Mouse (Mus musculus) right cerebral cortex, postnatal 36 days (tissue): ENCODE results near the gene Dhx8.

Source experiments
- DNase-seq, 2 experiments: peaks; one replicate each; pipeline ENCODE4 v3.0.0; 2022; ENCODE audit warnings: low spot score in 2 of 2, mixed read lengths in 1 of 2

Gene Dhx8

DNA sequence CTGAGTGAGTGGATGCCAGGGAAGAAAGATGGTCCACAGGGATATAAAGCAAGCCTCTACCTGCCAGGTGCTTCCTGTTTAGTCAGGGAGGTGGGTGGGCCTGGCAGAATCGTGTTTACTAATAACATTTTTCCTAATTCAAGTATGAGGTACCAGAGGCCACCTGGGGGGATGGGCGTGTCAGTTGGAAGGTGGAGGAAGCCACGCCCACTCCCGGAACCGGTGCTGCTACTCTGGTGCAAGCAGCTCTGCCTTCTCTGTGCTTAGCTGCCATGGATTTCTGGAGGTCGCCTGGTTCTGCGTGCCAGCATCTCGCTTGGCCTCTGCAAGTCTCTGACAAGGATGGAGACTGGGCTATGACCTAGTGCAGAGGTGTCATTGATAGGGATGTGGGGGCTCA, 65.4 kb downstream of the Dhx8 start:
- DNase-seq: no peak

DNA sequence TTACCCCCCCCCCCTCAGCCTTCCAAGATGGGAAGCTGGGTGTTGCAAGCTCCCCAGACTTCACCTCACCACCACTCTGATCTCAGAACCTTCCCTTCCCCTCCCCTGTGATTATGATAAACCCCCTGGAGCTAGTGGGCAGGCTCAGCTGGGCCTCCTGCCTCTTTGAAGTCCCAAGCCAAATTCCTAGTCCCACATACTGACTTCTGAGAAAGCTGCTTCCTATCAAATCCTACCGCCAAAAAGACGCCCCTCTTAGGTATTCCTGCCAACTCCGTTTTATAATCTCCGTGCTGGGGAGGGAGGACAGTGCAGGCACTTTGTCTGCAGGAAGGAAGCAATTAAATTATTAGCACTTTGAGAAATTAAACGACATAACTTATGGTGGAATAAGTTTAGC, 68.7 kb downstream of the Dhx8 start:
- DNase-seq: no peak

DNA sequence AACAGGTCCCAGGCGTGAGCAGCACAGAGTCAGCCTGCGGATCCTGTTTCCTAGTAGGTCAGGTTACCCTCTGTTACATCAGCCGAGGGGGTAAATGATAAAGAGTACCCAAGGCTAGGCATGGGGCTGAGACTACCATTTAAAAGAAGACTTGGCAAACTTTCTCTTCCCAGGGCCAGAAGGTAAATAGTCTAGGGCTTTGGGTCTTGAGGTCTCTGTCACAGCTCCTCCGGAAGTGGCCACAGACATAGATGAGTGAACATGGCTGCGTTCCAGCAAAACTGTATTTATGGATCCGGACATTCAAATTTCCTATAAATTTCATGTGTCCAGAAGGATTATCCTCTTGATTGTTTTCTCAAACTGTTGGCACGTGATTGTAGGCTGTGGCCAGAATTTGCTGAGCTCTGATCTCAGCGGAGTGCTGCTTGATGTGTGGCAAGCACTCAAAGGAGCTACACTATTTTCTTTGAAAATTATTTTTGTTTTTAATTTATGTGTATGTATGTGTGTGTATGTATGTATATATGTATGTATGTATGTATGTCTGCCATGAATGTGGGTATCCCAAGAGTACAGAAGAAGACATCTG, 72.5 kb downstream of the Dhx8 start:
- no peak for DNase-seq

DNA sequence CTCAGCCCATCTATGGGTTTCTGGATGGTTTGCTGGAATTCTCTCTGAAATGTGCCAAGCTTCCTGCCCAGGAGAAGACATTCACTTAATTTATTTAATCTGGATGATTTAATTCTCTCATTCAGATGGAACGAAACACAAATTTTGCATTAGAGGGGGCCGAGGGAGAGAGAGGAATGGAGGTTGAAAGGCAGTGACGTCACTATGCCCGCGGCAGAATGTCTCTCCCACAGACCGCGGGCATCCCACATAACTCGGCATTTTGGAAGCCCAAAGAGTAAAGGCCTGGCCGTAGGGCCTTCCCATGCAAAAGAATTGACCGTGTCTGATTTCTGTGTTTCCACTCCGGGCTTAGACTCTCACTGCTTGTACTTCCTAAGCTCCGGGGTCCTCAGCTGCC, 74.0 kb downstream of the Dhx8 start:
- no peak for DNase-seq

DNA sequence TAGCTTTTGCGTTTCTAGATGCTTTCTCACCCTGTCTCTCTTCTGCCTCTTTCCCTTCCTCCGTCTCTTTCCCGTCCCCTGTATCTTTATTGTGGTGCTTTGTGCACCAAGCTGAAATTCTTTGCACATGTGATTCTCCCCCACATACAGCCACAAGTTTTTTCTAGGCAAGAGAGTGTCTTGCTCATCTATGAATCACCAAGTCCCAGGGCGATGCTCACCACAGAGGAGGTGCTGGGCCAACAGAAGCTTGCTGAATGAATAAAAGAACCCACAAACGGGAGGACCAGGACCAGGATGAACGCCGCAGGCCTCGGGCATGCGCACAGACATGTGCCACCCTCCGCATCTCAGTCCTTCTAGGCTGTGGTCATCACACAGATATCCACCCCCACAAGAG, 74.5 kb downstream of the Dhx8 start:
- DNase-seq: peak in 1 of 2 experiments; percentile 42

DNA sequence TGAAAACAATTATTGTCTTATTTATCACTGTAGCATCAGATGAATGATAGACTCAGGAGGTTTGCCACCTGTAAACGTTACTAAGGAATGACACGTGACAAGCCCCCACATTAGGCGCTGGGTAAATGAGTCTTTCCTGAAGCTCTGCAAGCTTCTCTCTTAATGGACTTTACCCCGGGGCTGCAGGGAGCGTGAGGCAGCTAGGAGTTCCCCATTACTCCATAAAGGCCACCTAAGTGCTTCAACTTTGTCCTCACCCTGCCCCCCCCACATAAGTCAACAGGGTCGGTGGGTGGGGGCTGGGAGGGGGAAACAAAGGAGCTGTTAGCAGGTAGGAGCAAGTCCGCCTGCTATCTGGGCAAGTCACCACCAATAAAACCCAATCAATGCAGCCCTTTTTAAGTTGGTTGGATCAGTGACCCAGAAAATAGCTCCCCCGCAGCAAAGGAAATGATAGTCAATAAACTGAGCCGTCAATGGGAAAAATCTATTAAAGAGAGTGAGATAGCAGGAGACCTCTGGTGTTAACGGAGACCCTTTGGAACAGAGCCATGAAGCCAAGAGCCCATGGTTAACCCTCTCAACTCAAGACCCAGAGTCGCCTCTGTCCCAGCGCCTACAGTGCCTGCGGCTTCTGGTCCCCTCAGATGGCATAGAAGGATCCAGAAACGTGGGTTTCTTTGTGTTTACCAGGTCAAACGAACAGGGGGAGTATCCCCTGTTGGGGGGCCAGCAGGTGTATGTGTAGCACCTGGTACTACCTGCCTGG, 76.5 kb downstream of the Dhx8 start:
- DNase-seq: no peak

DNA sequence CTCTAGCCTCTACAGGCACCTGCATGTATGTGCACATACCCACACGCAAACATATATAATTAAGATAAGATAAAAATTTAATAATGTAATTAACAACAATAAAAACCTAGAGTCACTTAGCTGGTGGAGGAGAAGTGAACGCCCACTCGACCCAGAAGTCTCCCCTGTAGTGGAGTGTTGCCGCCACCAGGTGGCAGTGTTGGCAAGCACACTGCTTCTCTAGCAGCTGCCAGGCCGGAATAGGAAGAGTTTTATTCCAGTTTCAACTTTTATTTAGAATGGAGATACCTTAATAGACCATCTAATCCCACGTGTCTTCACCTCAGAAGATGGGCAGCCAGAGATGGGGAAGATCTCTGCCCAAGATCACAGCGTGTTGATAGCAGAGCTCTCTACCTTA, 80.5 kb downstream of the Dhx8 start:
- DNase-seq: peak; percentile 54 to 76

DNA sequence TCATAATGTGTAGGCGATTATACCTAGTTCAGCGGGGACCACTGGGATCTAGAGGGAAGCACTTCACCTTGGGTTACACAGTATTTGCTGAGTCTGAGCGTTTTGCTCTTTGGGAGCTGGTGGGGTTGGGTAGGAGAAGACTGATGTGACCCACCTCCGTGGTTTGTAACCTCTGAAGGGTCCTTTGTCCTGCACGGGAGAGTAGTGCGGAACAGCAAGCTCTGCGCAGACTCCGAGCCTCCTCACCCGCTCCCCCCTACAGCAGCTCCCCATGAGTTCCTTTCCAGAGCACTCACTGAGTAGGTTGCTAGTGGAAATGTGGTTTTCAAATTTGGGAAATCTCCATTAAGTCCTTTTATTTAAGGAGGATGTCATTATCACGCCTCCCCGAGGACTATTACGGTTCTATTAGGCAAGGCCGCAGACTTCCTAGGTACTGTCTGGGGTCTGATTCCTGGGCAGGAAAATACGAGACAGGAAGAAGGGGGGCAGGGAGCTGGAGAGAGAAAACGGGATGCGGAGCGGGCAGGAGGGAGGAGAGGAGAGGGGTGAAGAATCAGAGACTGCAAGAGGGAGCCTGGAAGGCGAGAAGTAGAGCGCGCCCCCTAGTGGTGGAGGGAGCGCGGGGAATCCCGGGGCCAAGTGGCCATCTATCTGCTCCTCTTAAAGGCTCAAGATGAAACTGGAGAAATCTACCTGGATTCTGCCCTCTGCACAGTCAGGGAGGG, 81.8 kb downstream of the Dhx8 start:
- peak; percentile 31 to 44 for DNase-seq

DNA sequence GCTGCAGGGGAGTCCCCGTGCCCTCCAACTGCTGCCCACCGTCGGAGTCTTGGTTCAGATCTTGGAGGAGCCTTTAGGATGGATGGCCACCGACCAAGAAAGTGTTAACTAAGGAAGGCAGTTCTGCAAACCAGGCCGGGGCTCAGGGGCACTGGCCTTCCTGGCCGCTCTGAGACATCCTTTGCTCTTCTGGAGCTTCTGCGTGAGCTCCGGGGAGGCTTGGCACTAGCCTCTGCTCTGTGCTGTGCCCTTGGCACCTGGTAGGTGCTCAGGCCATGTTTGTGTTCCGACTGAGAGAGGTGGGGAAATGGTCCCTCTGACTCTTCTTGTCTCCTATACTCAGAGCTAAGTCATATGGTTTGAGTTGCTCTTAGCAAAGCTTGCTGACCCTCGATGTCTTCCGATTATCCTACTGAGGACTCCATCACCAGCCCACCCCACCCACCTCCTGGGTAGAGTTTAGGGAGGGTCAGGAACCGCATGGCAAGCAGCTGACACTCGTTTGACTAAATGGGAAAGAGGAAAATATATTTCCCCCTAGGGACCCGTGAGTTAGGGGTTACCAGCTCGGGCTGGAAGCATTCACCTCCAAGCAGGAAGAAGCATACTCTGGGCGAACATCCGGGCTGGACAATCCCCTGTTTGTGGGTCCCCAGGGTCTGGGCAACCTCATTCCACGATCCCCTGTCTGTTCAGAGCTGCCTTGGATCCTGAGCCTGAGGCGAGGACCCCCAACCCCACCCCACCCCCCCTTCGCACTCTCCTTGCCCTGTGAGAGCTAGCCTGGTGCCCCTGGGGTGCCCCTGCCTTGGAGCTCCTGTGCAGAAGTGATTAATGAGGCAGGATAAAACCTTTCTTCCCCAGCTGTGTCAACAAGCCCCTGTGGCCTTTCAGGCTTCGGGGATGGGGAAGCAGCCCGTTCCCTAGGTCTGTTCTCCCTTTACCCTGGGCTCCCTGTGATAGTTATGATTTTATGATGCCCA, 82.7 kb downstream of the Dhx8 start:
- no peak for DNase-seq
